Mouse (Mus musculus) brain, embryonic 14.5 days (tissue): Measurements from ENCODE around the gene Acbd3. TPM values are rescaled to one million over a fixed set of nuclear protein-coding genes. Genes with fewer than 3 reads are reported as not detected.

ENCODE experiments used
- DNase-seq: peaks from one replicate; pipeline ENCODE4 v3.0.0-alpha.2; 2011; ENCODE audit warnings: low read depth
- CTCF ChIP-seq: fragments of 200-500 bp; IDR thresholded peaks from 2 replicates; pipeline ENCODE4 v1.5.1; 2012; ENCODE audit warnings: inconsistent platforms, mild to moderate bottlenecking, moderate library complexity, borderline replicate concordance; ENCODE audit not compliant: insufficient read depth, insufficient read length; ENCODE audit errors: extremely low read depth
- POLR2A ChIP-seq: fragments of 200-500 bp; IDR thresholded peaks from 2 replicates; pipeline ENCODE4 v1.6.1; 2012; ENCODE audit warnings: mild to moderate bottlenecking, inconsistent platforms, borderline replicate concordance; ENCODE audit not compliant: poor library complexity, insufficient read depth, insufficient read length, severe bottlenecking; ENCODE audit errors: extremely low read depth
- polyA plus RNA-seq: library from polyadenylated mRNA; depleted of rRNA; stranded (reverse); fragments of >200 nt; gene quantifications from 2 replicates; pipeline ENCODE4 v1.2.3, GENCODE M21; 2012

The Acbd3 gene
- polyA plus RNA-seq, 1 experiment = 36.1 TPM

DNA sequence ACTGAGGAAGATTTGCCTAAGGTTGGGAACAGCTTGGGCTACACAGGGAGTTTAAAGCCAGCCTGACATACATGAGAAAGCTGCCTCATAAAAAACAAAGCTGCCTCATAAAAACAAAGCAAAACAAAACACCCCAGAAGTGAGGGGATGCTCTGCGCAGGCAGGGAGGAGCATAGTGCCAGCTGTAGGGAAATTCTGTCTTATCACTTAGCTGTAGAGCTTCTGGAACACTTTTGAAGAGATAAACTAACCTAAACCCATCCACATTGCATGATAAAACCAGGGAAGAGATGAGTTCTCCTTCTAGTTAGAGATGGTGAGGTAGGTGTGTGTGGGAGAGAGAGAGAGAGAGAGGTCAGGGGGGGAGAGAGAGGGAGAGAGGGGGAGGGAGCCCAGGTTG is 3.2 kb upstream of the Acbd3 start:
- no peak for DNase-seq
- TF ChIP-seq POLR2A (no peak), CTCF (no peak)

DNA sequence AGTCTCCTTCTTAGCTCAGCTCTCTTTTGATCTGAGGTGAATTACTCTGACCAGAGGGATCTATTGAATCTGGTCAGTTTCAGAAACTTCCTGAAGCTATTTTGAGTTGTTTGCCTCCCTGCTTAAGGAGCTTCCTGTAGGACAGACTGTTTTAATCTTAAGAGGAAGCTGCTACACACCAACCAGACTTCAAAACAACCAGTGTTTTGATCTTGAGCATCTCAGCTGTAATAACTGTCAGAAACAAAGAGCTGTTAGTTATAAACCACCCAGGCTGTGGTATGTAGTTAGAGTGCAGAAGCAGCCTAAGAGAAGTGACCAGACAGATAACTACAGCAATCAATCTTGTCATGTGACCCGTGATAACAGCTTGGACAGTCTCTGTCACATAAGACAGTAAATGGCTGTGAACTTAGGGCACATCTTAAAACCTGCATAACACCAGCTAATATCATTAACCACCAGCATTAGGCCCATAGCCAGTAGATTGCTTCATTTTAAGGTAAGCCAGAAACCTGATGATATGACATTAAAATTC is 2.1 kb upstream of the Acbd3 start:
- no peak for DNase-seq
- TF ChIP-seq POLR2A = no peak
- no peak for TF ChIP-seq CTCF

DNA sequence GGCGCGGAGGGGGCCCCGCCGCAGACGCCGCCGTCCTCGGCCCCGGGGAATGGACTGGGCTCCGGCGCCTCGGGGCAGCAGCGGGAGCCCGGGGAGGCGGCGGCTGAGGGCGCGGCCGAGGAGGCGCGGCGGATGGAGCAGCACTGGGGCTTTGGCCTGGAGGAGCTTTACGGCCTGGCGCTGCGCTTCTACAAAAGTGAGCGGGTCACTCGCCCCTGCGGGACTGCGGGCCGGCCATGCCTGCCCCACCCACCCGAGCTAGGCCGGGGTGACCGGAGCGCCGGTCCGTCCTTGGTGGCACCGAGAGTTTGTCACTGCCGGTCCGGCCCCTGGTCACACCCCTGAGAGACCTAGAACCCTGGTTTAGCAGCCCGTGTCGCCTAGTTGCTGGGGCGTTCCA is 340 bp downstream of the Acbd3 start:
- TF ChIP-seq POLR2A = no peak
- no peak for TF ChIP-seq CTCF
- no peak for DNase-seq

DNA sequence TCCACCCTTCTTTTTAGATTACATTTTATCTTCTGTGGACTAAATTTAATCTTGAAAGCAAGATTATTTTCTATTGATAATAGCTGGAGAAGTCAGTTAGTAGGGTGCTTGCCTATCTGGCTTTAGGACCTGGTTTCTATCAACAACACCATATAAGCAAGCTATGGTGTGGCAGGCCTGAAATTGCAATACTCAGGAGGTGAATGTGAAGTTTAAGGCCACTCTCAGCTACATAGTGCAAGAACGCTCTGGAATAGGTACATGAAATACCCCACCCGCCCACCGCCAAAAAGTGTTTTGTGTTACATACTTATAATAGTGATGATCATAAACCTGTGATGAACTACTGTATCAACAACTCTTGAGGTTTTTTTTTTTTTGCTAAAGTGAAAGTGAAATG is 3.4 kb downstream of the Acbd3 start:
- TF ChIP-seq CTCF (no peak), POLR2A (no peak)
- no peak for DNase-seq

DNA sequence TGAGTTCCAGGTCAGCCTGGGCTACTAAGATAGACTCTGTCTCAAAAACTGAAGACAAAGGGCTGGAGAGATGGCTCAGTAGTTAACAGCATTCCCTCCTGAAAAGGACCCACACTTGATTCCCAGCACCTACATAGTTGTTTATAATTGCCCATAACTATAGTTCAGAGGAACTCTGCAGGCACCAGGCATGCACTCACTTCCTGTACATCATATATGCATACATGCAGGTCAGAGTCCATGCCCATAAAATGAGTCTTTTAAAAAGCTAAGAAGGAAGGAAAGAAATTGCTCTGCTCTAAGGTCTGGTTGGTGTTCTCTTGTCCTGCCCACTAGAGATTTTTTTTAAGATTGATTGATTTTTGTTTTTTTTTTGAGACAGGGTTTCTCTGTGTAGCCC is 22.0 kb downstream of the Acbd3 start:
- no peak for DNase-seq
- TF ChIP-seq CTCF = no peak
- no peak for TF ChIP-seq POLR2A

DNA sequence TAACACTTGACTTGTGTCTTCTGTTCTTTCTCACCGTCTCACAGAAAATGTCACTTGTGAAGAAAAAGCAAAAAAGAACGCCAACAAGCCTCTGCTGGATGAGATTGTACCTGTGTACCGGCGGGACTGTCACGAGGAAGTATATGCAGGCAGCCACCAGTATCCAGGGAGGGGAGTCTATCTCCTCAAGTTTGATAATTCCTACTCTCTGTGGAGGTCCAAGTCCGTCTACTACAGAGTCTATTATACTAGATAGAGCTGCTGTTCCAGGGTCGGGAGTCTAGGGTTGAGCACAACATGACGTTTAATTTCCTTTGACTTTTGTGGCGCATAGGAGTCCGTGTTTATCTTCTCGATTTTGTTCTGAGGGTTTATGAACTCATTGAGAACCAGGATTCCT is 26.3 kb downstream of the Acbd3 start:
- TF ChIP-seq CTCF = no peak
- TF ChIP-seq POLR2A = no peak
- DNase-seq = no peak

DNA sequence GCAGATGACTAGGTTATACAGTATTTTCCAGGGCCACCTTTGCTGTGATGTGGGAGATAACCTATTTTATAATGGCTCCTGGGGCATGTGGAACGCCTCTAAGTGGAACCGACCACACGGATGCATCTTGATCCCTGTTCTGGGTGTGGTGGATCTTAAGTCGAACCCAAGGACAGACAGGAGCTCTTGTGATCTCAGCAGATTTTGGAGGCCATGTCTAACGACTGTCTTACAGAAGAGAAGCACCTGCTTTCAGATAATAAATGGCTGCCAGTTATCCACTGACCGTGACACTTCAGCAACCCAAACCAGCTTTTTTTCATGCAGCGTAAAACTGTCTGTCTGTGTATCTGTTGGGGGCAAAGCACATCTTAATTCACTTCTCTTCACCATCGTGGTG is 28.5 kb downstream of the Acbd3 start:
- no peak for DNase-seq

DNA sequence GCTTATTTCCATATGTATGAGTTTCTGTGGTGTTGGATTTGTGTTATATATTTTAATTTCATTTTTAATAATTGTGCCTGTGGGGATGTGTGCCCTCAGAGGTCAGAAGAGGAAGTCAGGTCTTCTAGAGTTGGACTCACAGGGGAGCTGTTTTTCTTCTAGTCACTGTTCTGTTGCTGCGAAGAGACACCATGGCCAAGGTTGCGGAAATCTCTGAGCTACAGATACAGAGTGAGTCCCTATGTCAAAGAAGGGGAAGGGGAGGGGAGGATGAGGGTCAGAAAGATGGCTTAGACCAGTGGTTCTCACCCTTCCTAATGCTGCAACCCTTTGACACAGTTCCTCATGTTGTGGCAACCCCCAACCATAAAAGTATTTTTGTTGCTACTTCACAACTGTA is 30.9 kb downstream of the Acbd3 start:
- TF ChIP-seq POLR2A (no peak), CTCF (no peak)
- DNase-seq = no peak

More for the DNA sequence above, 28.5 kb downstream of the Acbd3 start:
- no peak for TF ChIP-seq CTCF
- no peak for TF ChIP-seq POLR2A

DNA sequence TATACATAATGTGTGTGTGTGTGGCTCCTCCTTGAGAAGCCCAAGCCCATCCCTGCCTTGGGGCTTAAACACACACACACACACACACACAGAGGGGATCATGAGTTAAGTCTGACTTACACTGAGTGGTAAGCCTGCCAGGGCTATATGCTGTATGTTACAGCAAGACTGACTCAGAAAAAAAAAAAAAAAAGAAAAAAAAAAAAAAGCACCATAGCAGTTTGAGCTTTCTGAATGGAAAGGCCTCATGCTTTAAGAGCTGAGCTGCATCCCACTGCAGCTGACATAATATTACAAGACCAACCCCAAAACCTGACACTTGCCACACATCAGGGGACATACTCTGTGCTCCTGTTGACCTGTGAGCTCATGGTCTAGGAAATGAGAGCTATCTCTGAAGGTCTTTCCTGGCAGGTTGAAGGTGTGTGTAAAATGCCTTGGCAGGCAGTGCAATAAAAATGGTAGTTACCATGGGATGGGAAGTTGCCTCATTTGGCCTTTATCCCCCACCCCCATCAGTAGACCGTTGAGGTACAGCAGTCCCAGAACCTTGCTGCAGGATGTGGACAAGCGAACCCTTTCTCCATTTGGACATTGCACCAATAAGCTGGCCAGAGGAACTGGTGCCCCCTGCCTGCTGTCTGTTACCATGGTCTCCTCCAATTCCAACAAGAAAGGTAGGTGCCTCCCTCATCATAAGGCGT is 31.6 kb downstream of the Acbd3 start:
- no peak for TF ChIP-seq CTCF
- no peak for TF ChIP-seq POLR2A
- no peak for DNase-seq

DNA sequence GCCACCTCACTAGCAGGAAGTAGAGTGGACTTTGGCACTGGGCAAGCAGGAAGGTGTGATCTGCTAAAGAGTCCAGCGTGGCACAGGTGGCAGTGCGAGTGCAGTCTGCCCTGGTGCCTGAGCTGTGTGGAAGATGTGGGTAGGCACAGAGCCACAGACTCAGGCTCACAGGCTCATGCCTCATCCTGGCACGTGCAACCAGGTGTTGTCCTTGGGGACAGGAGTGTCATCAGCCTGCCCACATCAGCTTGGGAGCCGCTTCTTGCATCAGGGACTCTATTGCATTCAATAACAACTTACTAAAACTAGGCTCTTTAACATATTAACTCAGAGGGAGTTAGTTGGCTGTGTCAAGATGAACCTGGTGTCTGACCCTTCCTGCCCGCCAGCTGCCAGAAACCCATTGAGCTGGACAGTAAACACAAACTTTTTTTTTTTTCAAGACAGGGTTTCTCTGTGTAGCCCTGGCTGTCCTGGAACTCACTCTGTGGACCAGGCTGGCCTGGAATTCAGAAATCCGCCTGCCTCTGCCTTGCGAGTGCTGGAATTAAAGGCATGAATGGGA is 32.2 kb downstream of the Acbd3 start:
- no peak for DNase-seq
- TF ChIP-seq POLR2A (no peak), CTCF (no peak)

DNA sequence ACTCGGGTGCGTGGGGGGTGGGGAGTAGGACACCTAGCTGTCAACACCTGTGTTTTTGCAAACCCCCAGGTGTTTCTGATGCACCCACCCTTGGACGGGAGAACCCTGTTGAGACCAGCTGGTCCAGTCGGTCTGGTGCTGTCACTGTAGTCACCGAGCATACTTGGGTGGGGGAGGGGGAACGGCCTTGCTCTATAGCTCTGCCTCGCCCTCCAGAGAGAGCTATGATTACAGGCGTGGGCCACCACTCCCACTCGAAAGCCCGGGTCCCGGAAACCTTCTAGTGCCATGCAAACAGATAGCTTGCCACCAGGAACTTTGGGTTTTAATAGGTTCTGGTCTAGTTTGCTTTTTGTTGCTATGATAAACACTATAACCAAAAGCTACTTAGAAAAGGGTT is 36.3 kb downstream of the Acbd3 start:
- no peak for TF ChIP-seq POLR2A
- TF ChIP-seq CTCF = no peak
- DNase-seq = no peak

DNA sequence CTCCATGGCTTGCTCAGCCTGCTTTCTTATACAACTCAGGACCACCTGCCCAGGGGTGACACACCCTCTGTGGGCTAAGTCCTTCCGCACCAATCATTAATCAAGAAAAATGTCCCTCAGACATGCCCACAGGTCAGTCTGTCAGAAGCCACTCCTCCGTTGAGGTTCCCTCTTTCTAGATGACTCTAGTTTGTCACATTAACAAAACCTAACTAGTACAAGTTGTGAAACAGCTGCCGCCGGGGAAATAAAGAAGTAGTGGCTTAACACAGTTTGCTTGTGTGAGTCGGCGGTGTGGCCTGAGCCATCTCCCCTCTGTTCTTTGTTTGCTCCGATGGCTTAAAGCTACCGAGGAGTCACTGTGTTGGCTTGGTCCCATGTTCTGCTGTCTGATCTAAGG is 36.8 kb downstream of the Acbd3 start:
- no peak for TF ChIP-seq CTCF
- no peak for TF ChIP-seq POLR2A
- no peak for DNase-seq

DNA sequence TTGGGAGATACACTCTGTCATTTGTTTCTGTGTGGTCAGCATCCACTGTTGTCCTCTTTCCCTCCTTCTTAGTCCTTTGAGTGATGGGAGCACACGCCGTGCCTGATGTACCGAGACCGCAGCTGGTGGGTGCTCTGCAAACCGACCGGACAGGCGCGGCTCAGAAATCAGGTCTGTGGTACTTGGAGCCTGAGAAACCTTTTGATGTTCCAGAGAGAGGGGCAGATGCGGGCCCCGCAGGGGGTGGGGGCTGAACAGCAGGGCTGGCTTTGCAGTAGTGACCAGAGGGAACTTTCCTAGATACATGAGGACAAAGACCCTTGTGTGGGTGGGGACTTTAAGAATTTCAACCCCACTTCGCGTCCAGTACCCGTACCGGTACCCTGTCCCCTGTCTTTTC is 37.5 kb downstream of the Acbd3 start:
- peak; percentile 28 for DNase-seq
- TF ChIP-seq CTCF (no peak), POLR2A (no peak)
